Mouse (Mus musculus) urinary bladder, postnatal 4 days (tissue): ENCODE data around the gene Pygl.
"Not testable (repeated sequence)": the region's sequence is repeated elsewhere in the genome, so short reads cannot be mapped to it uniquely, and the experiment has no call there.

Source experiments
- DNase-seq, 2 experiments: peaks; one replicate each; pipeline ENCODE4 v3.0.0; 2021 to 2022; ENCODE audit warnings: low spot score in 2 of 2

Gene Pygl

DNA sequence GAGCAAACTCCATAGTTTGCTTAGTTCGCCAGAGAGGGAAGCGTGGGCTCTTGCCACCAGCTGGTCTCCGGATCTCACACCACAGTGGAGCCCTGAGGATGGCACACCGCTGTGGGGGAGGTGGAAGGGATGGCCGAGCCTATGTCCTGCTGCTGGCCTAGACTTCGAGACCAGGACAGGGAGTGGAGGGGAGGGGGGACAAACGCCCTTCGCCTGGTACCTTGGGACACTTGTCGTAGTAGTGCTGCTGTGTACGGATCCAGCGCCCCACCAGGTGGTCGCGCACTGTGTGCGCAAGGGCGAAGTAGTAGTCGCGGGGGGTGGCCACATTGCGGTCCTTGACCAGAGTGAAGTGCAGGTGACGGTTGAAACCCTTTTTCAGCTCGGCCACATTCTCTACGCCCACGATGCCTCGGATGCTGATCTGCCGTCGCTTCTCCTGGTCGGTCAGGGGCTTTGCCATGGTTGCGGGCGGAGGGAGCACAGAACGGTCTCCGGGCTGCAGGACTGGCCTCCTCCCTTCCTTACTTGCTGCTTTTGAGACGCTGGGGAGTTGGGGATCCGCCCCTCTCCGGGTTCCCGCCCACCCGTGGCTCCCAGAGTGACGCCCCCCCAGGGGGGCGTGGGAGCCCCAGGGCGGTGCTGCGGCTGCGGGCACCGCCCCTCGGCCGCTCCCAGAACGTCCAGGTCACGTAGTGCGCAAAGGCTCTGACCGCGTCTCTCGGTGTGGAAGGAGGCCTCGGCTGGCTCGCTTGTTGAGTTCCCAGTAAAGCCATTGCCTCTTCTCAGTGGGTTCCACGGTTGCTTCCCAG is 4.0 kb downstream of the Pygl start:
- peak; percentile 77 to 83 for DNase-seq

DNA sequence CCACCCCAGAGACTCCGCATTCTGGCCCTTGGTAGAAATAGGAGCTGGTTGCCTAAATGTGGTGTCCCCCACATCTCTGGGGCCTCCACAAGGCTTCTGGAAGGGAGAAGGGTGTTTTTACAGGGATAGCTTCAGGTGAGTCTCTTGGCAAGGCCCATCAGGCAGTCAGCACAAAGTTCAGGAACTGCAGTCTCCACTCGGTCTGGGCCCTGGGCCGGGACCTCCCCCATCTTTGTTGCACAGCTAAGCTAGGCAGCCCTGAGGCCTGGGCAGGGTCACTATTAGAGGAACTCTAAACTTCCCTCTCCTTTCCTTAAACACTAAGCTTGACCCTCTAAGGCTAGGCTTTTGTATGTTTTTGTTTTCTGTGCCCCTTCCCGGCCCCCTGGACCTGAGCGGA is 4.6 kb downstream of the Pygl start:
- DNase-seq, result no peak

DNA sequence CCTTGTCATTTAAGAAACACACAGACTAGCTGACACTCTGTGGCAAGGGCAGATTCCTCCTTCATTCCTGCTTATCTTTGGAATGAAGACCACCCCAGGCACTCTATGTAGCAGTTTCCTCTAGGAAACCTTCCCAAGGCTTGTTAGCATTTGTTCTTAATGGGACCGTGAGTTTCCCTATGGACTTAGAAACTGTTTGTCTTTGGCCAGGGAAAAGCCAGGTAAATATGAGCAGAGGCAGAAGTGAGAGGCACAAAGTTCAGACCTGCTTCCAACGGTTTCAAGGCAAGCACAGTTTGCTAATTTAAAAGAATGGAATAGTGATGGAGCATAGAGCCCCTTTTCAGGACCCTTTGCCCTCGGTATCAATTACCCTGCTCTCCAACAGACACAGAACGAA is 8.0 kb downstream of the Pygl start:
- DNase-seq, result no peak

DNA sequence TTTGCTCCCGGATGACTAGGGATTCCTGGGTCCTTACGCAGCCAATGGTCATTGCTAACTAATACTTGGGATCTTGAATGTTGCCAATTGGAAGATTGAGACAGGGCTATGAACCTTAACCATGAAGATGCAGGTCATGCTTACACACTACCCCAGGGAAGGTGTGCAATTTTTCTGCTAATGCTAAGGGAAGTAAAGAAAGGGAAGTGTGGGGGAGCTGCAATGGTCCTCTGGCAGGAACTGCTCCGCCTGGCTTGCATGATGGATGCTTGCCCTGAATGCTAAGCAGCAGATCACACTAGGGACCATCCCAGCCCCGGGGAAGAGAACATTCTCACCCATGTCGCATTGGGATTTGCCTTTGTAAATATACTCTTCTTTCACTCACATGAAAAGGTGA is 9.9 kb downstream of the Pygl start:
- DNase-seq, result no peak

DNA sequence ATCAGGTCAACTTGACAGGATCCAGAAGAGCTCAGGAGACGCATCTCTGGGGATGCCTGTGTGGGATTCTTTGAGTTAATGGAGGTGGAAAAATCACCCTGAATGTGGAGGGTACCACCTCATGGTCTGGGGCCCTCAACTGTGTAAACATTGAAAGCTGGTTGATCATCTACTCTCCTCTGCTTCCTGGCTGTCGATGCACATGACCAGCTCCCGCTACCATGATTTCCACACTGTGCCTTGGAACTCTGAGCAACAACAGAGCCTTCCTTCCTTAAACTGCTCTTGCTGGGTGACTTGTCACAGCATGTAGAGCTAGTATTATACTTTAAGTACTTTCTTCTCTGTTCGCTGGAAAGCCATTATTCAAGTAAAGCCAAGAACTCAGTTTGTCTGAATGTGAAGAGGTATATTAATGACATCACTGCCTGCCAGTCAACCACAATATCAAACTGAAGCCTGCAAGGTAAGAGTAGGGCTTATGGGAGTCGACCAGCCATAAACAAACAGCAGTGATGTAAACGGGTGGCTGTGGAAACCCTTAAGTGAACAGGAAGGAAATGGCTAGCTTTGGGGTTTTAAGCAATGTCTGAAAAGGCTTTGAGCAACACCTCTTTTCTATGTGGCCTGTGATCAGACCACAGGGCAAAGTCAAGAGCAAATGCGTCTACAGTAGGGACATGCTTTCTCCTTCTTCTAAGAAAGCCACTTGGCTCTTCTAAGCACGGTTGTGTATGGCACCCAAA is 12.3 kb downstream of the Pygl start:
- no peak for DNase-seq

DNA sequence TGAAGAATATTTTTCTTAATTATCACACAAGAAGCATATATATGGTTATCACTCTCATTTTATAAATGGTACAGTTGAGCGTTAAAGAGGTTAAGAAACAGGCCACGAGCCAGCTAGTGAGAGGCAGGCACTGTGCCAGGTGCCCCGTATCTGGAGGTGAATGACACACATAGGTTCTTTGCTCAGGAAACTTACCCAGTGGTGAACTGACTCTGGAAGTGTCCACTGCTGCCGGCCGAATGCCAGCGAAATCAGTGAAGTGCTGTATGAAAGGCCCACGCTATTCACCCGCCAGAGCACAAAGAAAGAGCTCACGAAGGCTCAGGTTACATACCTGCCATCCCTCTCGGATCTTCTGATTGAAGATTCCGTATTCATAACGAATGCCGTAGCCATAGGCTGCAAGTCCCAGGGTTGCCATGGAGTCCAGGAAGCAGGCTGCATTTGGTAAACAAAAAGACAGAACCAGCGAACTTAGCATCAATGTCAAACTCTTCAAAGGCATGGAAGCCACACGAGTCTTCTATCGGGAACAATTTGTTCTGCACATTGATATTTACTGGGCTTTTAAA is 15.0 kb downstream of the Pygl start:
- DNase-seq, result no peak

DNA sequence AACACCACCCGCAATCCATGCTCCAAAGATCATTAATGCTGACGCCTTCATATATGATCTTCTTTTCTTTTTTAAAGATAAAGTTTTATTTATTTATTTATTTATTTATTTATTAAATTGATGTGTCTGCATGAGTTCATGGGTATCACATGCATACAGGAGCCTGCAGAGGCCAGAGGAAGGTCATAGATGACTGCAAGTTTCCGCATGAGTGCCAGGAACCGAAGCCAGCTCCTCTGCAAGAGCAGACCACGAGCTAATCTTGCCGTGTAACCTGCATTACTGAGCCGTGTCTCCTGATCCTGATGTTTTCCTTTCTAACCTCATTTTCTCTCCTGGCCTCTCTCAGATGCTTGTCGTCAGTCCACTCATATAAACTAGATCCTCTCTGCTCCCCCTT is 17.0 kb downstream of the Pygl start:
- no peak for DNase-seq

DNA sequence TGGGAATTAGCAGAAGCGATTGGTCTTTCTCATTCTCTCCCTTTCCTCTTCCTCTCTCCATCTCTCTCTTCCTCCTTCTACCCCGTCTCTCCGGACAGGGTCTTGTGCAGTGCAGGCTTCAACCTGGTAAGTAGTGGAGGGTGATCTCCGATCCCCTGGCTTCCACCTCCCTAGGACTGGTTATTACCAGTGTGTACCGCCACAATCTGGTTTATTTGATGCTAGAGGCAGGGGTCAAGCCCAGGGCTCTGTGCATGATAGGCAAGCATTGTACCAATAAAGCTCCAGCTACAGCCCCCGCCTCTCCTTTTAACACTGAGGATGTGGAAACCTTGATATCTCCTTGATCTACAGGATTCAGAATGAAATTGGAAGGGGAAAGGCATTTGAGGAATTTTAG is 17.7 kb downstream of the Pygl start:
- DNase-seq, result no peak

DNA sequence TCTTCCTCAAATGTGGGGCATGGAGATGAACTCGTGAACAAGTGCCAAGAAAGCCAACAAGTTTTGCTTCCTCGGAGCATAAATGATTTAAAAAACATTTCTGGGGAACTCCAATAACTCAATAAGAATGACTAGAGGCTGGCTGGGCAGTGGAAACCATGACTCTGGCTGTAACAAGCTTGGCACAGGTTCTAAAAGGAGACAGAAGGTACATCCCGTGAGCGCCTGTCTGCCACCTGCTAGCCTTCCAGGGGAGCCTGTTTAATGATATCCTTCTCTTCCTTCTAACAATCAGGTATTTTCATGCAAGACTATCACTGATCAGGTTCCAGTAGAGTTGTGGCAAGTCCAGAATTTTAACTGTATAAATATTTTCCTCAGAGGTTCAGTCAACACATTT is 18.8 kb downstream of the Pygl start:
- no peak for DNase-seq

DNA sequence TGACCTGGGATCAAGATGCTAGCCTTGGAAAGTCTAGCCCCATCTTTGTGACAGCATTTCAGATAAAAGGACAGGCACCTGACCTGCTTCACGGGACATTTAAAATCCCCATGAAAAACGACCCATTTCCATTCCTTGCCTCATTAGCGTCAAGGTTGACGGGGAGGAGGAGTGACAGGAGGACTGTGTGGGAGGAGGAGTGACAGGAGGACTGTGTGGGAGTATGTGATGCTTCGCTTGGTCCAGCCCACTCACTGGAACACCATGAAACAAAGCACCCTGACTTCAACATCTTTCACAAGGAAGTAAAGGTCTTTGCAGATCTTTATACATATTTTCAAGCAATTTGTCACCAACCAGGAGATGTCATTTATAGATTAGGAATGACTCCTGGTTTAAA is 23.1 kb downstream of the Pygl start:
- DNase-seq, result no peak

DNA sequence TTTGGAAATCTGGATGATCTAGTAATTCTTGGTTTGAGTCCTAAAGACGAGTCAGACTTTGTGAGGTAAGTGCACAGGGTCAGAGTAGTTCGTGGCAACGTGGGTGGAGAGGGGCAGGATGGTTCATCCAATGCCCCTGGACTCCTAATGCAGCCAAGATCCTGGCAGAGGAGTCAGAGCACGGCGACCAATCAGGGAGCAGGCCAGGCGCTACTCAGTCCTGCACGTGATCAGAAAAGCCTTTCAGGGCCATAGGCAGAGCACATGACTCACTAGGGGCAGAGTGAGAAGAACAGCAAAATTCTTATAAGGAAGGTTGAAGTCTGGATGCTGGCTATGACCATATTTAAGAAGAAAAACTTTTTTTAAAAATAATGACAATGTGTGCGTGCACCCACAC is 26.9 kb downstream of the Pygl start:
- DNase-seq, result no peak

DNA sequence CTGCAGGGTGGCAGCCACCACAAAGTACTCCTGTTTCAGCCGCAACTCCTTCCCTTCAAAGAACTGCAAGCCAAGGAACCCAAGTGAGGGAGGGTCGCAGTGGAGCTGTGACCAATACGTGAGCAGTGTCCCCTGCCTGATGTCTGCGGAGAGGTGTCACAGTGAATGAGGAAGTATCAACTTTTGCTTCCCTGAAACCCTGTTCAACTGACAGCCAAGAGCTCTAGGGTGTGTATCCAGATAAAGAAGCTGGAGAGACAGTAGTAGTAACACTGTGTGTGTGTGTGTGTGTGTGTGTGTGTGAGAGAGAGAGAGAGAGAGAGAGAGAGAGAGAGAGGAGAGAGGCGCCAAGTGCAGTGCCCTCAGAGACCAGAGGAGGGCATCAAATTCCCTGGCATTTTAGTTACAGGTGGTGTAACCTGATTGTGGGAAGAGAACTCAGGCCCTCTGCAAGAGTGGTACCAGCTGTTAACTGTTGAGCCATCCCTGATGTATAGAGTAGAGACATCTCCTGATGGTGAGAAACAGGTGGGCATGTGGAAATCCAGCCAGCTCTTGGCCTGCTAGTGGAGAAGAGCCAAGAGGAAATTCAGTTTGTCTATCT is 29.3 kb downstream of the Pygl start:
- no peak for DNase-seq

DNA sequence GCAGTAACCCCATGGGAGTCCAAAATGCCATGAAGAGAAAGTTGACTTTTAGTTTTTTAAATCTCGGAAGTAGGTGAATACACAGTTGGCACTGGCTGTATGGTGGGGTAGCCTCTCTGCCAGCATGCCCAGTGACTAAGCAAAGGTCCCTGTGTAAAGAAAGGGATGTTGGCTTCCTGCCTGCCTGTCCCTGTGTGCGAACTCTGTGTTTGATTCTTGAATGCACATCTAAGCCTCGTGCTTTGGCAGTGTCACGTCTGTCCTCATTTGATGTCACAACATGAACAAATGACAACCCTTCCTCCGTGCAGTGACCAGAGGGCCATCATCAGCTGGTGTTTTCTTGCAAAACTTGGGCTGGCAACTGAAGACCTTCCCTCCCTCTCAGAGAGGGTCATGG is 34.9 kb downstream of the Pygl start:
- DNase-seq, result no peak

DNA sequence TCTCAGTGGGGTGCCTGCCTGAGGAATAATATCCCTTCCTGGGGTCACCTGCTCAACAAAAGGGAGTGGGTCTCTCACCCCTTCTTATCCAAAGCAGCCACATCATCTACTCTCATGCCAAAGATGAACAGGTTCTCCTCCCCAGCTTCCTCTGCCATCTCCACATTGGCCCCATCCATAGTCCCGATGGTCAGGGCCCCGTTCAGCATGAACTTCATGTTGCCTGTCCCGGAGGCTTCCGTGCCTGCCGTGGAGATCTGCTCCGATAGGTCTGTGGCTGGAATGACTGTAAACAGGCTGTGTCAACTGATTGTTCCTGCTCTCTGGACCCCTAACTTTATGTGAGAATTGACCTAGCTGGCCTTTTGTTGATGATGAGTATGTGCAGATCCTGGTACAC is 35.9 kb downstream of the Pygl start:
- peak in 1 of 2 experiments; percentile 55 for DNase-seq

DNA sequence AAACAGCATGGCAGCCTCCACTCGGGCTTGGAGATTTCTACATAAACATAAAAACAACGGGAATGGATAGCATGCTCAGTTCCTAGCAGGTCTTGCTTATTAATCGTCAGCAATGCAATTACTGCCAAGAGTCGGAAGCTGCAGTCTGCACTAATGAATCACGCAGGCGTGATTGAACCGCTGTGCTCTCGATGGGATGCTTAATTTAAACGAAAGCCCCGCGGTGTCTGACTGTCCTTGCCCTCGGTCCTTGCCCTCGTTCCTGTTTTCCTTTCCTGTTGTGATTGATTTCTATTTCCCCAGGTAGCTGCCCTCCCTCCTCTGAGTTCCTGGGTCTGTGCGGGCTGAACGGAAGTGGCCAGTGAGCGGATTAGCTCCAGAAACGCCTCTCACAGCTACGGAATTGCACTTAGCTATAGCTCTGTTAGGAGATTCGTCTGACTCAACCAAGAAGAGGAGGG is 39.0 kb downstream of the Pygl start:
- peak in 1 of 2 experiments; percentile 26 for DNase-seq

DNA sequence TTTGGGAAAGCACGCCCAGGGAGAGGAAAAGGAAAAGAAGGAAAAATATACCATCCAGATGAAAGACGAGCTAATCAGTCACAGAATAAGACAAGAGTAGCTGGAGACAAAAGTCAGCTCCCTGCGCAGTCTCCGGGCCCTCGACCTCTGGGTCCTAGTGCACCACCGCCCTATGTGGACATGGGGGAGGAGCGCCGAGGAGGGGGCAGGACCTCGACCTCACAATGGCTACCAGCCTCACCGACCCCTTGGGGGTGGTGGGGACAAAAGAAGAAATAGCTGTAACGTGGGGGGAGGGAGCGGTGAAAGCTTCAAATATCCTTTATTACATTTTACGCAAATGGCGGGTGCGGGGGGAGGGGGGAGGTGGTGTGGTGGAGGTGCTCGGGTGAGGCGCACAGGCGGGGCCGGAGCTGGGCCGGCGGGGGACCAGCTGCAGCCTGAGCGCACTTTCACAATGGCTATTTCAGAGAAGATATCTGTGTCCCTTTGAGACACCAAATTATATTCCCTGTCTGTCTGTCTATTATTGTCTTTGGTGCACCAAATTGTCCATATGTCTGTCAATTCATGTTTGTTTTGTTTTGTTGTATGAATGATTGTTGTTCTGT is 47.0 kb downstream of the Pygl start:
- DNase-seq, result no peak

DNA sequence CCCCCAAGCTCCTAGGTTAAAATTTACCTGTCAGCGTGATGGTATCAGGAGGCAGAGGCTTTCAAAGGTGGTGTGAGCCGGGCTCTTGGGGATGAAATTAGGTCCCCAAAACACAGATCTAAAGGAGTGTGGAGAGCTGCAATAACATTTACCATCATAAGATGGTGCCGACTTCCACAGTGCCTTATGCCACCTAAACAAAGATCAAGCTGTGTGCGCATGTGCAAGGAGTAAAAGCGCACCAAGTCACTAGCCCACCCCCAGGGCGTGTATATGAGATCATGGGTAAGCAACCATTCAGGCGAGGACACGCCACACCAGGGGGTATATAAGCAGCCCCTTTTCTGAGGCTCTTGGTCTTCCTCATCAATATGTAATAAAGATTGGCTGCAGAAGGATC is 47.8 kb downstream of the Pygl start:
- DNase-seq, result not testable (repeated sequence)

DNA sequence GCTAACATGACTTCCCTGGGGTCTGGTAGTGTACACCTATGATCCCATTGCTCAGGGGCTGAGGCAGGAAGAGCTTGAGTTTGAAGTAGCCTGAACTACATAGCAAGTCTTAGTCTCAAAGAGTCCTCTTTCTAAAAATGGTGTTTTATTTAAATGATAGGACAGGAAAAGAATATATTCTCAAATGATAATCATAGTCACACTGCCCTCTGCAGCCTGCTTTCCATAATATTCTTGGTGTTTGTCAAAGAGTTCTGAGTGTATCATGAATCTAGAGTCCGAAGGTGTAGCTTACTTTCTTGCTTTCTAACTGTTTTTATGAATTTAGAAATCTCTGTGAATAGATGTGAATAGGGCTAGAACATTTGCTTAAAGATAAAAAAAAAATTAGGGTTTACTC is 61.3 kb downstream of the Pygl start:
- no peak for DNase-seq

DNA sequence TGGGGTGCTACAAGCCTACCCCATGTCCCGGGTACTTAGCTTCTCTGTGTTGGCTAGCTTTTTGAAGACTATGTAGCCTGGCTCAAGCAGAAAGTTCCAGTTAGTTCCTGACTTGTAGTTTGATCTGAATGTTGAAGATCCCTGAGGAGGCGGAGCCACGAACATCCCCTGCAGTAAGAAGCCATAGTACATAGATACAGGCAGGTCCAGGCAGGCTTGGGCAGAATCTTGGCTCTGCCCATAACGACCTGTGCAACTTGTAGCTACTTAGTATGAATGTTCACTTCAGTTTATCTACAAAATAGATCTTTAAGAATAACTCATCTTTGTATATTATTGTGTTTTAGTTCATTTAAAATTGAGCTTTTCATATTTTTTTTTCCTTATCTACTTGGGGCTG is 63.3 kb downstream of the Pygl start:
- peak in 1 of 2 experiments; percentile 51 for DNase-seq

DNA sequence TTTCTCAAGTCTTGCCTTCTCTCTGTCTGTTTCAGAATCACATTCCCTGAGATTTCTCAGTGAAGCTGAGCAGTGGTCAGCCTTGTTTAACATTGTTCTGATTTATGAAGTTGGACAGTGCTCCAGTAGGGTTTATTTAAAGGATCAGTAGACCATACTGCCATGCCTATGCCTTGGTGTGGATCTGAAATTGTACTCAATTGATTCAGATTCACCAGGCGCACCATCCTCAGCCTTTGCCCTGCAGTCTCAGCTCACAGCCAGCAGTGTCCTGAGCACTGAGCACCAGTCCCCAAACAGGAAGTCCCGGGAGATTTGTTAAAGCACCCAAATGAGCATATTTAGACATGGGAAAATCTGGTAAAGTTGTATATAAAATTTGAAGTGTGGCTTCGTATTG is 66.5 kb downstream of the Pygl start:
- DNase-seq, result peak in 1 of 2 experiments; percentile 35

DNA sequence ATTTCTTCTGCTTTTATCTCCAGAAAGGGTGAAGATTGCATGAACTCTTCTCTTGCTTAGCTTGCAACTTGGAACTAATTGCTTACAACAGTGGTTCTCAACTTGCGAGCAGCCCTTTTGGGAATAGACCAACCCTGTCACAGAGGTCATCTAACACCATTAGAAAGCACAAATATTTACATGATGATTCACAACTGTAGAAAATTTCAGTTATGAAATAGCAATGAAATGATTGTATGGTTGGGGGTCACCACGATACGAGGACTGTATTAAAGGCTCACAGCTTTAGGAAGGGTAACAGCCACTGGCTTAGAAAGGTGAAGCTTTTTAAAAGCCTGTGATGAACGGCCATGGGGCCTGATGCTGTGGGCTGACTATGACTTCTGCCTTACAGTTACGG is 70.2 kb downstream of the Pygl start:
- DNase-seq, result no peak
